ENCODE assay signal across 22 mouse cellular contexts in the genomic region with DNA sequence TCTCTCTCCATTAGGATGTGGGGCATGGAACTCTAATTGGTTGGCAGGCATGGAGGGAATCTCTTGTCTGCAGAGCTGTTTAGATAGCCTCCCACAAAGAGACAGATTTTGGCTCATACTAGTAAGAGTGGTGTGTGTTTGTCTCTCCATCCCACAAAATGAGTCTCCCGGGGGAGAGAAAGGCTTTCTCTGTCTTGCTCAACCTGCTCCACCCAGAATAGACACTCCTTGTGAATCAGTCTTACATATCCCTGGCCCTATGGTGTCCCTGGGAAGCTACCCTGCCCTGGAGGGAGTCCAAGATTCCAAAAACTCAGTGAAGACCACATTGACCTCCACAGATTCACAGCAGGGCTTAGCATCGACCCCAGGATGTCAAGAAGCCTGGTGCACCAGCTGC. TPM values are rescaled to one million over a fixed set of nuclear protein-coding genes. Genes with fewer than 3 reads are reported as not detected.
DNase-seq lines count a peak whose midpoint lies in the region; ATAC-seq lines count a peak whose summit lies in the region.
"Had no signal": no experiment of that assay in that cellular context is flagged by ENCODE, and none has a peak within 500 bp of the region (broad histone marks: within the 10 kb centered on the region; RNA-seq: fewer than 3 reads in every experiment).

No protein-coding gene starts in this region.

- H3K4me1 ChIP-seq in neural tube, embryonic 15.5 days, result peaks cover 34% of the 10 kb centered on the region
- H3K4me1 ChIP-seq in limb, embryonic 10.5 days, result peaks cover 51% of the 10 kb centered on the region
- peaks cover 48% of the 10 kb centered on the region for H3K4me1 ChIP-seq in kidney, embryonic 16.5 days (ENCODE audit: insufficient read depth, low read length)

- no peaks in the 10 kb centered on the region for H3K9me3 ChIP-seq in neural tube, embryonic 15.5 days (replicated peaks)
- H3K9me3 ChIP-seq in limb, embryonic 10.5 days (replicated peaks), result no peaks in the 10 kb centered on the region
- no peaks in the 10 kb centered on the region for H3K9me3 ChIP-seq in kidney, embryonic 16.5 days (ENCODE audit: low read length)
- H3K9me3 ChIP-seq: embryonic facial prominence, embryonic 13.5 days; hindbrain, embryonic 15.5 days; intestine, embryonic 15.5 days; midbrain, embryonic 15.5 days had no signal

- H3K4me3 ChIP-seq in neural tube, embryonic 15.5 days (replicated peaks), result no peak overlapping the region
- H3K4me3 ChIP-seq in limb, embryonic 10.5 days, result no peak overlapping the region
- H3K4me3 ChIP-seq in kidney, embryonic 16.5 days (ENCODE audit: low read length), result no peak overlapping the region
- H3K4me3 ChIP-seq: hindbrain, embryonic 15.5 days; layer of hippocampus, adult 2 months; midbrain, embryonic 15.5 days had no signal

- peak; percentile 43; the same call in 1 of the 2 replicates for ATAC-seq in frontal cortex, adult (ENCODE audit: low TSS enrichment)
- no peak for ATAC-seq in neural tube, embryonic 15.5 days (ENCODE audit: low FRiP score)
- ATAC-seq in kidney, embryonic 16.5 days (ENCODE audit: low FRiP score, low TSS enrichment), result no peak
- ATAC-seq: lung, postnatal 0 days; midbrain, embryonic 15.5 days had no signal

- 42% methylated on average over 2 of the region's 2 CpGs for WGBS in neural tube, embryonic 15.5 days
- 74% methylated on average over 2 of the region's 2 CpGs for WGBS in limb, embryonic 10.5 days
- 58% methylated on average over 2 of the region's 2 CpGs for WGBS in kidney, embryonic 16.5 days

- no peak for DNase-seq in frontal cortex, postnatal 36 days (ENCODE audit: low spot score in 2 of 2)
- peak; percentile 27 for DNase-seq in neural tube, embryonic 10.5 days (ENCODE audit: extremely low spot score, low spot score)
- no peak for DNase-seq in limb, embryonic 10.5 days (ENCODE audit: low spot score)
- peak; percentile 44 for DNase-seq in skeletal muscle tissue, adult 2 months (ENCODE audit: low read depth, low spot score)
- DNase-seq in kidney, adult 18-20 months, result no peak
- DNase-seq: adrenal gland, postnatal 10 days; gastrocnemius, postnatal 36 days; heart, postnatal 14 days; kidney, postnatal 10 days; retina, postnatal 1 day; right cerebral cortex, postnatal 4 days; thymus, postnatal 25 days had no signal

- no peak overlapping the region for H3K4me2 ChIP-seq in neural tube, embryonic 15.5 days
- H3K4me2 ChIP-seq in kidney, embryonic 16.5 days (replicated peaks; ENCODE audit: low read depth, low read length), result no peak overlapping the region
- H3K4me2 ChIP-seq: midbrain, embryonic 15.5 days had no signal

- H3K36me3 ChIP-seq in neural tube, embryonic 15.5 days, result no peaks in the 10 kb centered on the region
- peaks cover 24% of the 10 kb centered on the region for H3K36me3 ChIP-seq in limb, embryonic 10.5 days
- peaks cover 6% of the 10 kb centered on the region for H3K36me3 ChIP-seq in kidney, embryonic 16.5 days (ENCODE audit: insufficient read depth, low read length)
- H3K36me3 ChIP-seq: hindbrain, embryonic 15.5 days; midbrain, embryonic 15.5 days had no signal

- no peak overlapping the region for H3K27ac ChIP-seq in neural tube, embryonic 15.5 days (replicated peaks)
- H3K27ac ChIP-seq in limb, embryonic 10.5 days, result 0 out of 2 replicates have a peak overlapping the region, but pooled peaks have one; percentile 95
- H3K27ac ChIP-seq in kidney, embryonic 16.5 days (ENCODE audit: low read length), result no peak overlapping the region
- H3K27ac ChIP-seq: embryonic facial prominence, embryonic 13.5 days; layer of hippocampus, adult 2 months; midbrain, embryonic 15.5 days had no signal

- no peak overlapping the region for H3K9ac ChIP-seq in neural tube, embryonic 15.5 days (replicated peaks)
- no peak overlapping the region for H3K9ac ChIP-seq in kidney, embryonic 16.5 days (replicated peaks; ENCODE audit: low read length)
- H3K9ac ChIP-seq: hindbrain, embryonic 15.5 days; midbrain, embryonic 15.5 days had no signal

- H3K27me3 ChIP-seq in neural tube, embryonic 15.5 days (replicated peaks), result no peaks in the 10 kb centered on the region
- 0 out of 2 replicates have a peak, but pooled peaks cover 6% of the 10 kb centered on the region for H3K27me3 ChIP-seq in limb, embryonic 10.5 days (ENCODE audit: low read depth, poor library complexity, severe bottlenecking)
- no peaks in the 10 kb centered on the region for H3K27me3 ChIP-seq in kidney, embryonic 16.5 days (ENCODE audit: insufficient read depth, low read length)
- H3K27me3 ChIP-seq: embryonic facial prominence, embryonic 13.5 days; hindbrain, embryonic 15.5 days; intestine, embryonic 15.5 days; midbrain, embryonic 15.5 days had no signal

RNA-seq across cellular contexts. Expression of gene Ppp1cc, which starts 1.6 kb away (rescaled TPM):
- 184 and 200 TPM in 2 replicates for polyA plus RNA-seq in neural tube, embryonic 15.5 days (2015; fragmentation: Nextera tagmentation; extraction: Ambion mirVana)
- polyA plus RNA-seq in limb, embryonic 10.5 days (2016; fragmentation: Nextera tagmentation; extraction: Ambion mirVana), result 373 and 383 TPM in 2 replicates
- polyA plus RNA-seq in kidney, embryonic 16.5 days (2015; fragmentation: Nextera tagmentation; extraction: Ambion mirVana), result 269 and 277 TPM in 2 replicates

RNA-seq across cellular contexts. Expression of gene Ccdc63, which starts 15.9 kb away (rescaled TPM):
- polyA plus RNA-seq in neural tube, embryonic 15.5 days (2015; fragmentation: Nextera tagmentation; extraction: Ambion mirVana), result 0.44 TPM in 1 of 2 replicates, not detected in the other
- not detected in 2 replicates for polyA plus RNA-seq in limb, embryonic 10.5 days (2016; fragmentation: Nextera tagmentation; extraction: Ambion mirVana)
- 0.15 TPM in 1 of 2 replicates, not detected in the other for polyA plus RNA-seq in kidney, embryonic 16.5 days (2015; fragmentation: Nextera tagmentation; extraction: Ambion mirVana)
- polyA plus RNA-seq: embryonic facial prominence, embryonic 13.5 days; hindbrain, embryonic 15.5 days; intestine, embryonic 15.5 days; liver, adult 2 months; midbrain, embryonic 15.5 days had no signal

RNA-seq across cellular contexts. Expression of gene Hvcn1, which starts 50.1 kb away (rescaled TPM):
- 1.3 and 4.1 TPM in 2 replicates for polyA plus RNA-seq in neural tube, embryonic 15.5 days (2015; fragmentation: Nextera tagmentation; extraction: Ambion mirVana)
- polyA plus RNA-seq in limb, embryonic 10.5 days (2016; fragmentation: Nextera tagmentation; extraction: Ambion mirVana), result 9.6 and 11.8 TPM in 2 replicates
- polyA plus RNA-seq in kidney, embryonic 16.5 days (2015; fragmentation: Nextera tagmentation; extraction: Ambion mirVana), result 14.5 and 14.6 TPM in 2 replicates

RNA-seq across cellular contexts. Expression of gene Myl2, which starts 55.7 kb away (rescaled TPM):
- 1.8 and 4.7 TPM in 2 replicates for polyA plus RNA-seq in neural tube, embryonic 15.5 days (2015; fragmentation: Nextera tagmentation; extraction: Ambion mirVana)
- 3.1 TPM in 2 replicates for polyA plus RNA-seq in limb, embryonic 10.5 days (2016; fragmentation: Nextera tagmentation; extraction: Ambion mirVana)
- polyA plus RNA-seq in kidney, embryonic 16.5 days (2015; fragmentation: Nextera tagmentation; extraction: Ambion mirVana), result 1.7 and 2.3 TPM in 2 replicates
- polyA plus RNA-seq: embryonic facial prominence, embryonic 13.5 days; liver, adult 2 months had no signal

Comparison
In these comparisons a context has a peak if more than half of its experiments do, and no peak if none do; other contexts are left out.
1. DNase-seq: peak in neural tube, embryonic 10.5 days (single experiment) and skeletal muscle tissue, adult 2 months (single experiment); none in frontal cortex, postnatal 36 days (0 of 2), limb, embryonic 10.5 days (single experiment) and kidney, adult 18-20 months (single experiment).